Mouse (Mus musculus): ENCODE measurements around the gene Tarbp1.

- TF ChIP-seq CTCF (IDR thresholded peaks at IDR 0.05; ENCODE audit: borderline replicate concordance, insufficient read depth, low read length), result no peak
- TF ChIP-seq POLR2A (IDR thresholded peaks at IDR 0.05; ENCODE audit: low read depth, low read length), result no peak
These were observed 79.5 kb downstream of the Tarbp1 start for GRCm38 (mm10) chr8:126395386-126395785.
